Mouse (Mus musculus) neural tube, embryonic 14.5 days (tissue): Measurements from ENCODE around the gene Actr10. TPM values are rescaled to one million over a fixed set of nuclear protein-coding genes. Genes with fewer than 3 reads are reported as not detected.

Source experiments
- ATAC-seq: fragments of 200-750 bp; cut with Nextera tagmentation; 2 replicates; pipeline ENCODE4 v1.8.0; 2017; ENCODE audit warnings: low read depth, mild to moderate bottlenecking, moderate TSS enrichment, moderate library complexity
- H3K27ac ChIP-seq: fragments of 300-500 bp; sonication (generic); 2 replicates; pipeline ENCODE4 v1.5.1; 2014; ENCODE audit warnings: low read depth, mild to moderate bottlenecking, control low read depth, low read length, moderate library complexity, mixed read lengths
- H3K27me3 ChIP-seq: fragments of 300-500 bp; sonication (generic); 2 replicates; pipeline ENCODE4 v1.6.1; 2014; ENCODE audit warnings: low read length; ENCODE audit not compliant: control insufficient read depth, insufficient read depth
- H3K36me3 ChIP-seq: fragments of 300-500 bp; sonication (generic); 2 replicates; pipeline ENCODE4 v1.6.1; 2014; ENCODE audit warnings: low read length, mixed read lengths; ENCODE audit not compliant: control insufficient read depth, insufficient read depth
- H3K4me1 ChIP-seq: fragments of 300-500 bp; sonication (generic); 2 replicates; pipeline ENCODE4 v1.6.1; 2014; ENCODE audit warnings: low read length; ENCODE audit not compliant: control insufficient read depth, insufficient read depth
- H3K4me2 ChIP-seq: fragments of 300-500 bp; sonication (generic); 2 replicates; pipeline ENCODE4 v1.6.1; 2014; ENCODE audit warnings: mild to moderate bottlenecking, low read depth, low read length, control low read depth
- H3K4me3 ChIP-seq: fragments of 300-500 bp; sonication (generic); 2 replicates; pipeline ENCODE4 v1.5.1; 2014; ENCODE audit warnings: low read depth, low read length, control low read depth, mixed read lengths
- H3K9ac ChIP-seq: fragments of 300-500 bp; sonication (generic); replicated peaks from 2 replicates; pipeline ENCODE4 v1.6.1; 2014; ENCODE audit warnings: low read depth, mild to moderate bottlenecking, control low read depth, low read length, mixed read lengths
- H3K9me3 ChIP-seq: fragments of 300-500 bp; sonication (generic); 2 replicates; pipeline ENCODE4 v1.6.1; 2016; ENCODE audit warnings: low read length; ENCODE audit not compliant: control insufficient read depth
- WGBS: fragments of 180-500 bp; shearing (Covaris S2); extraction: QIAGEN DNeasy Blood & Tissue Kit; methylation state at CpG from one replicate; pipeline ENCODE4 v1.1.7; 2014; 5-methylcytosine and 5-hydroxymethylcytosine counted together
- polyA plus RNA-seq: library from polyadenylated mRNA; unstranded; fragments of >200 nt; fragmentation: Nextera tagmentation; extraction: Ambion mirVana; gene quantifications from 2 replicates; pipeline ENCODE4 v1.2.1, GENCODE M21; 2014

The Actr10 gene
- polyA plus RNA-seq, 1 experiment from 2014 or later: 210 TPM

- H3K9me3 ChIP-seq: no peaks in the 10 kb centered on the region
- H3K4me2 ChIP-seq: peak overlapping the region; percentile 38; the same call in 1 of the 2 replicates
- no peak overlapping the region for H3K9ac ChIP-seq
- ATAC-seq: no peak
- no peak overlapping the region; the same call in 1 of the 2 replicates for H3K27ac ChIP-seq
- H3K27me3 ChIP-seq: no peaks in the 10 kb centered on the region
- H3K36me3 ChIP-seq: no peaks in the 10 kb centered on the region
- no peak overlapping the region; the same call in 1 of the 2 replicates for H3K4me3 ChIP-seq
- peaks cover 6% of the 10 kb centered on the region for H3K4me1 ChIP-seq
- WGBS: 87% methylated on average over 4 of the region's 4 CpGs
These were observed 36.2 kb downstream of the Actr10 start for GRCm38 (mm10) chr12:70973831-70974230.

- WGBS: under 1% methylated on average over 69 of the region's 71 CpGs
- no peaks in the 10 kb centered on the region for H3K36me3 ChIP-seq
- peak within 1 kb of the TSS; percentile 55 for H3K4me2 ChIP-seq
- H3K4me1 ChIP-seq: peaks cover 6% of the 10 kb centered on the region
- H3K27me3 ChIP-seq: no peaks in the 10 kb centered on the region
- peak; percentile 100 for ATAC-seq
- peak within 1 kb of the TSS; percentile 96 for H3K4me3 ChIP-seq
- H3K9me3 ChIP-seq: no peaks in the 10 kb centered on the region
- peak within 1 kb of the TSS; percentile 93 for H3K27ac ChIP-seq
- peak within 1 kb of the TSS; percentile 94 for H3K9ac ChIP-seq
These were observed 37.0 kb downstream of the Actr10 start, which contains the start of gene Psma3 for GRCm38 (mm10) chr12:70974441-70975266. Psma3 (plus strand) TSS chr12:70974621.

- ATAC-seq: no peak
- WGBS: 22% methylated on average over 10 of the region's 10 CpGs
These were observed 37.7 kb downstream of the Actr10 start for GRCm38 (mm10) chr12:70975406-70975805.

GRCm38 (mm10) chr12:70975891-70976290, 38.2 kb downstream of the Actr10 start:
- H3K4me1 ChIP-seq: peaks cover 6% of the 10 kb centered on the region
- H3K9me3 ChIP-seq: no peaks in the 10 kb centered on the region
- no peaks in the 10 kb centered on the region; the same call in none of the 2 replicates for H3K36me3 ChIP-seq
- ATAC-seq: no peak
- H3K9ac ChIP-seq: no peak overlapping the region
- H3K27me3 ChIP-seq: no peaks in the 10 kb centered on the region
- H3K4me2 ChIP-seq: peak overlapping the region; percentile 55
- no peak overlapping the region for H3K27ac ChIP-seq
- peak overlapping the region; percentile 96 for H3K4me3 ChIP-seq
- WGBS: 79% methylated on average over 3 of the region's 3 CpGs

More at GRCm38 (mm10) chr12:70975406-70975805, 37.7 kb downstream of the Actr10 start:
- Histone ChIP-seq H3K4me1 (peaks cover 6% of the 10 kb centered on the region), H3K9ac (peak overlapping the region; percentile 94), H3K27ac (peak overlapping the region; percentile 93), H3K4me2 (peak overlapping the region; percentile 55), H3K27me3 (no peaks in the 10 kb centered on the region), H3K36me3 (no peaks in the 10 kb centered on the region; the same call in 1 of the 2 replicates), H3K4me3 (peak overlapping the region; percentile 96), H3K9me3 (no peaks in the 10 kb centered on the region)

GRCm38 (mm10) chr12:70978345-70978744, 40.7 kb downstream of the Actr10 start:
- ATAC-seq: no peak
- WGBS: 88% methylated on average over 7 of the region's 7 CpGs
- Histone ChIP-seq H3K4me1 (peaks cover 6% of the 10 kb centered on the region), H3K9me3 (no peaks in the 10 kb centered on the region), H3K36me3 (peaks cover 5% of the 10 kb centered on the region), H3K4me3 (no peak overlapping the region), H3K4me2 (no peak overlapping the region), H3K27me3 (no peaks in the 10 kb centered on the region), H3K9ac (no peak overlapping the region), H3K27ac (no peak overlapping the region)

GRCm38 (mm10) chr12:70984855-70985550, 47.3 kb downstream of the Actr10 start:
- WGBS: 95% methylated on average over 7 of the region's 7 CpGs
- no peak overlapping the region for H3K4me2 ChIP-seq
- H3K27ac ChIP-seq: no peak overlapping the region
- H3K9me3 ChIP-seq: no peaks in the 10 kb centered on the region
- H3K36me3 ChIP-seq: peaks cover 57% of the 10 kb centered on the region
- no peak overlapping the region for H3K4me3 ChIP-seq
- no peak overlapping the region for H3K9ac ChIP-seq
- ATAC-seq: no peak
- no peaks in the 10 kb centered on the region for H3K27me3 ChIP-seq
- no peaks in the 10 kb centered on the region for H3K4me1 ChIP-seq

- no peaks in the 10 kb centered on the region for H3K4me1 ChIP-seq
- WGBS: 89% methylated on average over 5 of the region's 5 CpGs
- H3K27ac ChIP-seq: no peak overlapping the region
- no peak overlapping the region for H3K9ac ChIP-seq
- no peak for ATAC-seq
- H3K27me3 ChIP-seq: no peaks in the 10 kb centered on the region
- peaks cover 14% of the 10 kb centered on the region; the same call in 1 of the 2 replicates for H3K36me3 ChIP-seq
- H3K4me2 ChIP-seq: no peak overlapping the region
- no peaks in the 10 kb centered on the region for H3K9me3 ChIP-seq
- H3K4me3 ChIP-seq: no peak overlapping the region
These were observed 59.6 kb downstream of the Actr10 start for GRCm38 (mm10) chr12:70997225-70997624.

- no peaks in the 10 kb centered on the region for H3K9me3 ChIP-seq
- H3K27ac ChIP-seq: 0 out of 2 replicates have a peak overlapping the region, but pooled peaks have one; percentile 4
- H3K9ac ChIP-seq: no peak overlapping the region
- H3K4me1 ChIP-seq: no peaks in the 10 kb centered on the region
- no peak overlapping the region for H3K4me3 ChIP-seq
- 45% methylated on average over 5 of the region's 5 CpGs for WGBS
- no peak overlapping the region for H3K4me2 ChIP-seq
- H3K27me3 ChIP-seq: no peaks in the 10 kb centered on the region
- peaks cover 19% of the 10 kb centered on the region for H3K36me3 ChIP-seq
- ATAC-seq: no peak
These were observed 61.8 kb downstream of the Actr10 start for GRCm38 (mm10) chr12:70999423-70999903.
